Mouse (Mus musculus) liver, adult 2 months (tissue): ENCODE measurements at regions not wholly inside any gene's neighbourhood (a gene's known extent, or its start where the extent isn't known, plus 50 kb on each side); places are given as distances from the start of the nearest gene placed in this dataset.

ENCODE experiments used
- CTCF ChIP-seq: fragments of 200-500 bp; IDR thresholded peaks from 2 replicates; pipeline ENCODE4 v1.5.1; 2011; ENCODE audit warnings: low read depth, low read length, control low read depth
- POLR2A ChIP-seq: fragments of 200-500 bp; IDR thresholded peaks from 2 replicates; pipeline ENCODE4 v1.6.1; 2011; ENCODE audit warnings: low read length, control low read depth; ENCODE audit not compliant: insufficient read depth; ENCODE audit errors: extremely low read depth

GRCm38 (mm10) chr5:118841210-118842016 lies 280.9 kb downstream of the Med13l start:
- TF ChIP-seq CTCF (no peak), POLR2A (no peak)
